Mouse (Mus musculus) gastrocnemius, postnatal 14 days (tissue): ENCODE results near the gene Gm43302. TPM values are rescaled to one million over a fixed set of nuclear protein-coding genes. Genes with fewer than 3 reads are reported as not detected.
A peak's percentile ranks its signal among the peaks of the same experiment; 100 is the strongest.
"Not testable (repeated sequence)": the region's sequence is repeated elsewhere in the genome, so short reads cannot be mapped to it uniquely, and the experiment has no call there.

Experiments
- DNase-seq: peaks from one replicate; pipeline ENCODE4 v3.0.0; 2021; ENCODE audit warnings: mixed read lengths
- intact Hi-C: fragments of 180-260 bp; cut with DNase I; formaldehyde crosslinking; loops from one replicate; pipeline ENCODE4 v1.15.1; 2025; ENCODE audit warnings: low total_unique reads
- long read RNA-seq, 2 experiments: library from polyadenylated mRNA; stranded (forward); transcript quantifications; one replicate each; pipeline ENCODE4 v2.0.0; 2021
- total RNA-seq, 2 experiments: library from RNA; stranded (reverse); gene quantifications; 2 replicates each; pipeline ENCODE4 v1.2.3; 2021

The Gm43302 gene
- total RNA-seq = not detected
- long read RNA-seq, experiment 1 = 0 reads
- long read RNA-seq, experiment 2 = 0 reads

DNA sequence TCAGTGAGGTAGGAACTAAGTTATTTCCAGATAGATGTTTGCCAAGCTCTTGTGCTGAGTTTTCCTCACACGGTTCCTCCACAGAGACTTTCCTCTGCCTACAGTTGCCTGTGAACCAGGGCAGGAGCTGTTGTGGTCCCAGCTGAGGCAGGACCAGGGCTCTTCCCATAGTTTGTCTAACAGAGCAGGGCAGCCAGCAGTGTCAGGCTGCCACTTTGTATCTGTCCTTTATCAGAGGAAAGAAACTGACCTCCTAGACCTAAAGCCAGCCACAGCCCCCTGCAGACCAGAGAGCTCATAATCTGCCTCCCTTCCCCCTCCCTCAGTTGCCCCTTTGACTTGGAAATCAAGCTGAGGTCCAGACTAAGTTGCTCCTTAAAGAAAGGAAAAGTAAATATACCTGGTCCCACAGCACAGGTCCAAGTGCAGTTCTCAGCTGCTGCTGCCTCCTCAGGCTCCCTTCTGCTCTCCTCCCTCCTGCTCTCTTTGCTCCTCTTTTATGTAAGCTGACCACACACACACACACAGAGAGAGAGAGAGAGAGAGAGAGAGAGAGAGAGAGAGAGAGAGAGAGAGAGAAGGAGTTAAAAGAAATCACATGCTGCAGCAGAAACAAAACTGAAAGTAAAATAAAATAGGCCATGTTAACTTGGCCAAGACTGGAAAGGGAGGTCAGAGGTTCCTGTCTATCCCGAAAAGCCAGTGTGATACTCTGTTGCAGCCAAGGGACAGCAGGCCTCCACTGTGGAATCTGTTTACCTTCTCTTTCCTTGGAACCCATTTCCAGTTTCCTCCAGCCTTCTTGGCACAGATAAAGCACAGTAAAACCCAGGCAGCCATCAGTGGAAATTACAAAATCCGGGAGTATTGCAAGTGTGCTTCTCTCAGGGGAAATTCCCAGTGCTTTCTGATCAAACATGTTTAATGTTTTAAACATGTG is at the start of gene Gm43302, which contains the start of gene Gbp6:
TSS of gene Gm43302 (minus strand) at position 470 of the 940 bp plus-strand sequence.
TSS of gene Gbp6 (minus strand) at position 473 of the 940 bp plus-strand sequence.
- intact Hi-C loops = not testable (repeated sequence)
- DNase-seq = peak; percentile 19

DNA sequence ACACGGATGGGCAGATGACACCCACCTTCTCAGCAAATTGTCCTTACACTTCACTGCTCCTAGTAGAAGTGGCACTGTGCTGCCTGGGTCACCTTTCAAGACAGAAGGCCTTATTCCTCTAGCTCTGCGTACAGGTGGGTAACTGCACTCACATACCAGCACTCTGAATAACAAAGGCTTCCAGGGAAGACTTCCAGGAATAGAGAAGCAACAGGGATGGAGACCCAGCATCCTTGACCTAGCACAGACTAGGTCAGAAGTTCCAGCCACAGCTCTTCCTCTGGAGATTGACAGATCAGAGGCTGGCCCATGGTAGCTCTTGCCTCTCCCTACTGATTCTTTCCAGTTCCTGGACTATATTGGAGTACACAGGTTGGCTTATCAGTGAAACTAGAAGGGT is 47.8 kb upstream of the Gm43302 start:
- DNase-seq = no peak
- intact Hi-C loops = no loop called here

DNA sequence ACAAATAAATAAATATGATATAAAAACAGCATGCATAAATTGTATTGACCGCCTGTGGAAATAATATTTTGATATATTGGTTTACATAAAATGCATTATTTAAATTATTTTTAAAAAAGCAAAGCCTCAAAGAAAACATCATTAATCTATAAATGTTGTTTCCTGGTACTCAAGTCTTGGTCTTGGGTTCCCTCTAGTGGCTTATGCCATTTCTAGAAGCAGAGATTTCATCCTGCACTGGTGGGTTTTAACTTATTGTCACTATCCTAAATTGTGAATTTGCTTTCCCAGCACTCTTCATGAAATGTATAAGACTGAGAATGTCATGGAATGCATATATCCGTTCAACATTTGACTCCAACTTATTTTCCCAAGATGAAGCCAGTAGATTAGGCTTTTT is 29.0 kb upstream of the Gm43302 start:
- DNase-seq = no peak
- intact Hi-C loops = loop anchor here (5.0 kb wide), 1 partner anchor 340 kb away; the partner anchor contains the start of gene Abcg3

GRCm38 (mm10) chr5:105310941-105311340 is 17.4 kb upstream of the Gm43302 start:
- DNase-seq = no peak
- intact Hi-C loops = no loop called here

DNA sequence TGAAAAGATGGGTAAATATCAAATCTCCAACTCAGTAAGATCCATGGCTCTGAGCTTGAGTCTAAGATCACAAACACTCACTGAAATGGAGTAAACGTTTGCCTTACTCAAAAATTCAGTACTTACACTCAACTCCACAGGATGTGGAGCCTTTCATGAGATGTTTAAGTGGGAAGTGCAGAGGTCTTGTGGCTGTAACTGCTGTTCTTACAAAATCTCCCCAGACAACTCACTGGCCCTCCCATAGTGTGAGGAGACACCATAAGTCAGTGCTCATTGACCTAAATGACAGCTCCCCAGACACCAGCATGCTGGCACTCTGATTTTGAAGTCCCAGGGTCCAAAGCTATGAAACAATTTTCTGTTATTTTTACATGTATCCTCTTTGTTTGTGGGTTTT is 15.7 kb upstream of the Gm43302 start:
- intact Hi-C loops = not testable (repeated sequence)

GRCm38 (mm10) chr5:105306946-105307345 is 13.5 kb upstream of the Gm43302 start:
- intact Hi-C loops, DNase-seq: not testable (repeated sequence)

More for the DNA sequence above, 15.7 kb upstream of the Gm43302 start:
- DNase-seq = not testable (repeated sequence)

- no peak for DNase-seq
- intact Hi-C loops = no loop called here
Measured at GRCm38 (mm10) chr5:105306159-105306581, 12.7 kb upstream of the Gm43302 start.

- intact Hi-C loops, DNase-seq: not testable (repeated sequence)
Measured at GRCm38 (mm10) chr5:105305671-105306070, 12.2 kb upstream of the Gm43302 start.

DNA sequence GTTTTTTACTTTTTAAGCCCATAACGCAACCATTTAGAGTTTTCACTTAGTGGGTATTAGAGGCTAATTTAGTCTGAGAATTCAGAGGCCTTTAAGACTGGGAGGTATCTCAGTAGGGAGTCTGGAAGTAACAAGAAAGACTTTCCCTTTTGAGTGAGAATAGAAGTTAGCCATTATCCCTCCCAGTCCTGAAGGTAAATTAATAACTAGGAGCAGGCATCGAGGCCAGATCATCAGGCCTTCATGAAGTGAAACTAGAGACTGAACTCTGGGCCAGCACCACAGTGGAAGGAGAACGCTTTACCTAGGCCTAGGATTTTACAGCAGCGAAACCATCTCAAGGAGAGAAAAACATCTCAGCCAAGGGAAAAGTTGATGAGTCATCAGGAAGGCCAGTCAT is 8.5 kb upstream of the Gm43302 start:
- intact Hi-C loops = no loop called here
- no peak for DNase-seq

DNA sequence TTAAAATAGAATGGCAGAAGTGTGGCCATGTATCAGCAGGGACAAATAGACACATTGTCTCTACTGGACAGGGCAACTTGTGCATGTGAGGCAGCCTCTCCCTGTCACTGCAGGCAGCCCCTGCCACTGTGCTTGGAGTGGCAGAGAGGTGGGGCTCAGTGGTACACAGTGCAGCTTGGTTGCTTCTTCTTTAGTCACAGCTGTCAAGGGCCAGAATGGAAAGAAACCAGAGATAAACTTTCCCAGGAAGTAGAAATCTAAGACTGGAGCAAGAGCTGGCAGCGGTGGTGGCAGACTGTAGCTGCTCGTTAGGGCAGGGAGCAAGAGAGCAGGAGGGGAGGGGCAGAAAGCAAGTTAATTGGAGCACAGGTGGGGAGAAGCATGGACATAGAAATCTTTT is 8.0 kb upstream of the Gm43302 start:
- no peak for DNase-seq
- intact Hi-C loops = no loop called here

GRCm38 (mm10) chr5:105295746-105296145 is 2.3 kb upstream of the Gm43302 start:
- no peak for DNase-seq
- intact Hi-C loops = no loop called here

DNA sequence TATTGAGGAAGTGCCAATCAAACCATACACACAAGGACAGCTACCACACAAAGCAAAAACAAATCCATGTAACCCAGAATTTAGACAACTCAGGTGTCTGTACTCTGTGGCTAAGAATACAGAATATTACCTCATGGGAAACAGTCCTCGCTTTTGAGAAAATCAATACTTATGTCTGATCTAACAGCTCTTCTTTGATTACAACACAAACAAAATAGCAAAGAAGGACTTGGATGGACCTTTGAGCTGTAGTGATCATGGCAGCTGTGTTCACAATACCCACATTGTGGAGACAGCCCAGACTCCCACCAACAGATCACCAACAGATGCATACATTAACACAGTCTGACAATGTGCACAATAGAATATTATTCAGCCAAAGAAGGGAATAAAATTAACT is 1.0 kb downstream of the Gm43302 start:
- intact Hi-C loops = no loop called here
- DNase-seq = no peak

GRCm38 (mm10) chr5:105290921-105291320 is 2.6 kb downstream of the Gm43302 start:
- intact Hi-C loops, DNase-seq: not testable (repeated sequence)

- intact Hi-C loops, DNase-seq: not testable (repeated sequence)
Measured at GRCm38 (mm10) chr5:105260673-105261072, 32.8 kb downstream of the Gm43302 start.

GRCm38 (mm10) chr5:105252491-105252890 is 41.0 kb downstream of the Gm43302 start:
- DNase-seq = no peak
- intact Hi-C loops = no loop called here

- intact Hi-C loops, DNase-seq: not testable (repeated sequence)
Measured at GRCm38 (mm10) chr5:105244741-105245140, 48.8 kb downstream of the Gm43302 start.

DNA sequence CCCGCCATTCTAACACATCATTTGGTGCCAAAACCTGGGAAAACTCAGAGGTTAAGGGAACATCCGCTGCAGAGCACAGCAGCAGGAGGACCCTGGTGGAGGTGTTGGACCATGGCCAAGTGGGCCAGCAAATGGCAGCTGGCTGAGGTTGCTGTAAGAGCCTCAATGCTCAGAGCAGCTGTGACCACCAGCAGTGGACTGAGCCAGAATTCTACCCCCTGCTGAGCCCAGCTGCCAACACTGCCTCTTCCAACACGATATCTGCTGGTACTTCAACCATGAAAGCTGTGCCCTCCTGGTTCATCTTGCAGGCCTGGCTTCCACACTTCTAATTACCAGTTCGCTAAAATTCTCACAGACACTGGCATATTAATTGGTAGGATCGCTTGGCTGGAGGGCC is 52.5 kb downstream of the Gm43302 start:
- DNase-seq = peak; percentile 4
- intact Hi-C loops = not testable (repeated sequence)

GRCm38 (mm10) chr5:105239483-105240047 is 53.9 kb downstream of the Gm43302 start, which contains the start of gene Gbp10:
Gene Gbp10 (minus strand): TSS chr5:105239533.
- peak; percentile 2 for DNase-seq
- intact Hi-C loops = not testable (repeated sequence)

- DNase-seq, intact Hi-C loops: not testable (repeated sequence)
Measured at GRCm38 (mm10) chr5:105238402-105238801, 55.1 kb downstream of the Gm43302 start.

- intact Hi-C loops, DNase-seq: not testable (repeated sequence)
Measured at GRCm38 (mm10) chr5:105236040-105236439, 57.5 kb downstream of the Gm43302 start.
